Mouse (Mus musculus) liver, adult 2 months (tissue): ENCODE measurements around the gene Gm3952.

Experiments
- CTCF ChIP-seq: fragments of 200-500 bp; IDR thresholded peaks from 2 replicates; pipeline ENCODE4 v1.5.1; 2011; ENCODE audit warnings: low read depth, low read length, control low read depth
- POLR2A ChIP-seq: fragments of 200-500 bp; IDR thresholded peaks from 2 replicates; pipeline ENCODE4 v1.6.1; 2011; ENCODE audit warnings: low read length, control low read depth; ENCODE audit not compliant: insufficient read depth; ENCODE audit errors: extremely low read depth

DNA sequence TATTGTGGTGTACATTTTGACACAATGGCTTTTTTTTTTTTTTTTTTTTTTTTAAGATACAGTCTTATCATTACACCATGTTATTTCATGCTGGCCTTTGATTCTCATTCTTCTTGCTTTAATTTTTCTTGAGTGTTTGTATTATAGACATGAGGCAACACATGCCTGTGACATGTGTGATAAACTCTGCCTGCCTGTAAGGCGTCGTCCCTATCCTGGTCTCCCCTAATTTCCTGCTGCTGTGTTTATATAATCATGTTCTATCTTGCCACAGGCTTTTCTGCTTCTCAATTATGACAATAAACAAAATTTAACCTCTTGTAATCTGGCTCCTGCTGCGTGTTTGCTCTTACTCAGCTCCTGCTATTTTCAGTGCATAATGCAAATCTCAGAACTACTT is 100.5 kb downstream of the Gm3952 start:
- TF ChIP-seq POLR2A (no peak), CTCF (no peak)
